Mouse (Mus musculus) testis, adult 2 months (tissue): Measurements from ENCODE around the gene Mast1. TPM values are rescaled to one million over a fixed set of nuclear protein-coding genes. Genes with fewer than 3 reads are reported as not detected.

ENCODE experiments used
- H3K27ac ChIP-seq: fragments of 200-500 bp; 2 replicates; pipeline ENCODE4 v1.5.1; 2012; ENCODE audit warnings: low read depth, low read length; ENCODE audit not compliant: control insufficient read depth, insufficient read depth
- H3K27me3 ChIP-seq: fragments of 200-500 bp; 2 replicates; pipeline ENCODE4 v1.6.1; 2012; ENCODE audit warnings: mild to moderate bottlenecking, low read length, moderate library complexity; ENCODE audit not compliant: control insufficient read depth, insufficient read depth
- H3K36me3 ChIP-seq: fragments of 200-500 bp; 2 replicates; pipeline ENCODE4 v1.6.1; 2012; ENCODE audit warnings: mild to moderate bottlenecking, low read length; ENCODE audit not compliant: control insufficient read depth, insufficient read depth
- H3K4me1 ChIP-seq: fragments of 200-500 bp; 2 replicates; pipeline ENCODE4 v1.6.1; 2012; ENCODE audit warnings: low read length; ENCODE audit not compliant: control insufficient read depth, insufficient read depth
- H3K4me3 ChIP-seq: fragments of 200-500 bp; 2 replicates; pipeline ENCODE4 v1.5.1; 2012; ENCODE audit warnings: low read depth, mild to moderate bottlenecking, low read length, moderate library complexity, mixed read lengths; ENCODE audit not compliant: control insufficient read depth
- CTCF ChIP-seq: fragments of 200-500 bp; IDR thresholded peaks from 2 replicates; pipeline ENCODE4 v1.5.1; 2012; ENCODE audit warnings: low read depth, mild to moderate bottlenecking, inconsistent platforms, low read length, moderate library complexity; ENCODE audit not compliant: control insufficient read depth, insufficient read depth, insufficient replicate concordance
- POLR2A ChIP-seq: fragments of 200-500 bp; IDR thresholded peaks from 2 replicates; pipeline ENCODE4 v1.6.1; 2012; ENCODE audit warnings: low read depth, mild to moderate bottlenecking, inconsistent platforms, low read length, moderate library complexity; ENCODE audit not compliant: control insufficient read depth
- polyA plus RNA-seq: library from polyadenylated mRNA; depleted of rRNA; stranded (reverse); fragments of >200 nt; gene quantifications from 2 replicates; pipeline ENCODE4 v1.2.3, GENCODE M21; 2012; rRNA removed

Gene Mast1
- polyA plus RNA-seq, 1 experiment, result 1.6 TPM

DNA sequence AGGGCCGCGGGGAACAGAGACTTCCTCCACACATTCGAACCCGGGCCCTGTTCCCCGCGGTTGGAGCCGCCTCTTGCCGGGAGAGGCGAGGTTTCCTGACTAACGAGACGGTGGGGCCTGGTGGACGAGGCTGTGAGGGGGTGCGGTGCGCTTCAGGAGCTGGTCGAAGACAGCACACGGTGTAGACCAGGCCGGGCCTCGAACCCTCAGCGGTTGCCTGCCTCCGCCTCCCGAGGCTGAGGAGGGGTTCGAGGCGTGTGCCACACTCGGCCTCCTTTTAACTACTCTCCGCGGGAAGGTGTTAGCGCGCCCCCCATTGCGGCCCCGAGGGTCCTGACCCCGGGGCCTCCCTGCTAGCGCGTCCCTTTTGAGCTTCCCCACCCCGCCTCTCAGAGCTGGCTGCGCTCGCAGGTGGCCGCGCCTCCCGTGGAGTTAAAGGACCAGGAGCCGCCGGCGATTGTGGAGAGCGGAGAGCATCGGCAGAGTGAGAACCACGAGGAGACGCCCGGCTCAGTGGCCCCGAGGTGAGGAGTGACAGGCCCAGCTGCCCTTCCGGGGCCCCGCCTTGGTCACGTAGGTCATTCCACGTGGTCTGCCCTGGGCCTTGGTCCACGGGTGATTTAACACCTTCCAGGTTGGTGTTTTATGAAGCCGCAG is 64.7 kb downstream of the Mast1 start:
- peaks cover 1% of the 10 kb centered on the region for H3K36me3 ChIP-seq
- H3K4me3 ChIP-seq, result peak overlapping the region; percentile 97
- TF ChIP-seq POLR2A (no peak; the same call in 1 of the 2 replicates), CTCF (no peak)
- H3K4me1 ChIP-seq, result peaks cover 8% of the 10 kb centered on the region
- H3K27ac ChIP-seq, result peak overlapping the region; percentile 97
- H3K27me3 ChIP-seq, result no peaks in the 10 kb centered on the region

DNA sequence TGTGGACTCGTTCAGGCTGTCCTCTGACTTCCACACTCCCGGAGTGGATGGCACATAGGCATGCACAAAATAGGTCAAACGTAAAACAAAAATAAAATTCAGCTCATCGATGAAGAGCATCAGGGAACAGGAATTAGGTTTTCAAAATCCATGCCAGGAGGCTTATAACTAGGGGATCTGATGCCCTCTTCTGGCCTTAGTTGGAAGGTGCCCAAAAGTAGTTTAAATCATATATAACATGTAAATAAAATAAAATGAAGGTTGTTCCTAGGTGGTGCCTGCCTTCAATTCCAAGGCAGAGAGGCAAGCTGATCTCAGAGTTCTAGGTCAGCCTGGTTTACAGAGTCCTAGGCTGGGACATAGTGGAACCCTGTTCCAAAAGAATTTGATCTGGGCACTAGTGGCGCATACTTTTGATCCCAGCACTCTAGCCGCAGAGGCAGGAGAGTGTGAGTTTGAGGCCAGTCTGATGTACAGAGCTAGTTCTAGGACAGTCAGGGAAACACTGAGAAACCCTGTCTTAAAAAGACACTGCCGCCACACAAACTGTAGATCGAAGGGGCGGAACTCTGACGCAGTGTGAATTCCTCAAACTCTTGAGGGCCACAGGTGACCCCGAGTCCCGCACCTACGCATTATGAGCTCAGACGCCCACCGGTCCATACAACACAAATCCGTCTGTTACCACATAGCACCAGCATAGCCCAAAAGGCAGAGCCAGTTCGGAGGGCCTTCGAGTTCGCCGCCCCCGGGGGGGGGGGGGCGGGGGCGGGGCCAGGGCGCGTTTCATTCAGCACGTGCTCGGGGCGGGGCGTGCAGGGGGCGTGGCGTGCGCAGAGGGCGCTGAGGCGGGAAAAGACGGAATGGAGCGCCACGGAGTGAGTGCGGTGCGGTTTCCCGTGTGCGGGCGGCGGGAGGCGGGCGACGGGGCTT is 65.5 kb downstream of the Mast1 start, which contains the start of gene Syce2:
Gene Syce2, plus strand, starts transcription at position 736 of the 933 bp plus-strand sequence.
- H3K4me3 ChIP-seq, result peak within 1 kb of the TSS; percentile 97
- TF ChIP-seq POLR2A (peak; percentile 86), CTCF (no peak)
- H3K27me3 ChIP-seq, result no peaks in the 10 kb centered on the region
- peaks cover 8% of the 10 kb centered on the region for H3K4me1 ChIP-seq
- peak within 1 kb of the TSS; percentile 97 for H3K27ac ChIP-seq
- H3K36me3 ChIP-seq, result peaks cover 1% of the 10 kb centered on the region

Other genes with a start within 250 kb of the Mast1 start
- 27.5 and 28.2 TPM in 2 replicates for gene Nacc1, start 249.5 kb downstream of the Mast1 start, polyA plus RNA-seq
- 0.93 and 1.2 TPM in 2 replicates for gene Lyl1, start 235.9 kb downstream of the Mast1 start, polyA plus RNA-seq
- 0.32 TPM in 2 replicates for gene G430095P16Rik, start 214.4 kb downstream of the Mast1 start, polyA plus RNA-seq
- gene Nfix, start 137.0 kb downstream of the Mast1 start, polyA plus RNA-seq, result 4.3 and 5.0 TPM in 2 replicates
- gene Dand5, start 114.5 kb downstream of the Mast1 start, polyA plus RNA-seq, result 27.1 and 29.7 TPM in 2 replicates
- 9.4 and 12.0 TPM in 2 replicates for gene Gadd45gip1, start 105.8 kb downstream of the Mast1 start, polyA plus RNA-seq
- 106 and 110 TPM in 2 replicates for gene Rad23a, start 96.7 kb downstream of the Mast1 start, polyA plus RNA-seq
- 318 and 384 TPM in 2 replicates for gene Calr, start 90.4 kb downstream of the Mast1 start, polyA plus RNA-seq
- 50.4 and 55.7 TPM in 2 replicates for gene Farsa, start 80.4 kb downstream of the Mast1 start, polyA plus RNA-seq
- gene Syce2, start 65.2 kb downstream of the Mast1 start, polyA plus RNA-seq, result 101 and 138 TPM in 2 replicates
- 8.1 and 10.5 TPM in 2 replicates for gene Gcdh, start 43.4 kb downstream of the Mast1 start, polyA plus RNA-seq
- 0.36 and 0.48 TPM in 2 replicates for gene Klf1, start 35.4 kb downstream of the Mast1 start, polyA plus RNA-seq
- 1.6 and 2.1 TPM in 2 replicates for gene Dnase2a, start 28.8 kb downstream of the Mast1 start, polyA plus RNA-seq
- 0.30 and 0.32 TPM in 2 replicates for gene Rtbdn, start 9.6 kb upstream of the Mast1 start, polyA plus RNA-seq
- gene Gm49661, start 32.1 kb upstream of the Mast1 start, polyA plus RNA-seq, result 477 and 542 TPM in 2 replicates
- gene Prdx2, start 32.2 kb upstream of the Mast1 start, polyA plus RNA-seq, result 59.6 and 68.5 TPM in 2 replicates
- 1,424 and 1,585 TPM in 2 replicates for gene Rnaseh2a, start 32.4 kb upstream of the Mast1 start, polyA plus RNA-seq
- gene Junb, start 41.4 kb upstream of the Mast1 start, polyA plus RNA-seq, result 5.7 and 9.3 TPM in 2 replicates
- 55.4 and 62.0 TPM in 2 replicates for gene Hook2, start 53.2 kb upstream of the Mast1 start, polyA plus RNA-seq
- gene Best2, start 77.2 kb upstream of the Mast1 start, polyA plus RNA-seq, result 0.08 TPM in 1 of 2 replicates, not detected in the other
- 203 and 208 TPM in 2 replicates for gene Asna1, start 87.9 kb upstream of the Mast1 start, polyA plus RNA-seq
- 82.1 and 88.6 TPM in 2 replicates for gene Trir, start 89.5 kb upstream of the Mast1 start, polyA plus RNA-seq
- 44.7 and 44.9 TPM in 2 replicates for gene Tnpo2, start 99.6 kb upstream of the Mast1 start, polyA plus RNA-seq
- 83.8 and 91.5 TPM in 2 replicates for gene Fbxw9, start 122.7 kb upstream of the Mast1 start, polyA plus RNA-seq
- not detected in 2 replicates for gene Gm5741, start 130.6 kb upstream of the Mast1 start, polyA plus RNA-seq
- gene Dhps, start 134.4 kb upstream of the Mast1 start, polyA plus RNA-seq, result 20.0 and 22.2 TPM in 2 replicates
- 32.1 and 32.6 TPM in 2 replicates for gene Wdr83os, start 143.4 kb upstream of the Mast1 start, polyA plus RNA-seq
- 21.1 and 21.4 TPM in 2 replicates for gene Wdr83, start 143.9 kb upstream of the Mast1 start, polyA plus RNA-seq
- gene Man2b1, start 145.9 kb upstream of the Mast1 start, polyA plus RNA-seq, result 19.3 and 19.6 TPM in 2 replicates
- gene Zfp791, start 185.7 kb upstream of the Mast1 start, polyA plus RNA-seq, result 0.21 and 0.24 TPM in 2 replicates
- not detected in 2 replicates for gene Cks1brt, start 214.6 kb upstream of the Mast1 start, polyA plus RNA-seq